Mouse (Mus musculus) frontal cortex, adult 2 months (tissue): ENCODE measurements around the gene Cdc6. TPM values are rescaled to one million over a fixed set of nuclear protein-coding genes. Genes with fewer than 3 reads are reported as not detected.
A peak's percentile ranks its signal among the peaks of the same experiment; 100 is the strongest.

Experiments used
- DNase-seq, 2 experiments: peaks; one replicate each; pipeline ENCODE4 v3.0.0; 2022; ENCODE audit warnings: low spot score in 1 of 2; ENCODE audit errors: extremely low spot score in 1 of 2
- polyA plus RNA-seq: library from polyadenylated mRNA; depleted of rRNA; stranded (reverse); fragments of >200 nt; gene quantifications from 2 replicates; pipeline ENCODE4 v1.2.3, GENCODE M21; 2012

The Cdc6 gene
- polyA plus RNA-seq, 1 experiment, result 0.62 TPM

GRCm38 (mm10) chr11:98955707-98956235, 48.2 kb downstream of the Cdc6 start:
- DNase-seq, result no peak

GRCm38 (mm10) chr11:98956340-98956739, 48.7 kb downstream of the Cdc6 start:
- DNase-seq, result no peak

- DNase-seq, result peak in 1 of 2 experiments; percentile 83
Measured at GRCm38 (mm10) chr11:98959437-98960312, 52.1 kb downstream of the Cdc6 start.

GRCm38 (mm10) chr11:98960313-98960906, 52.8 kb downstream of the Cdc6 start:
- no peak for DNase-seq

- DNase-seq, result no peak
Measured at GRCm38 (mm10) chr11:98961051-98961592, 53.5 kb downstream of the Cdc6 start.

GRCm38 (mm10) chr11:98961766-98962165, 54.2 kb downstream of the Cdc6 start:
- DNase-seq, result no peak

- no peak for DNase-seq
Measured at GRCm38 (mm10) chr11:98962421-98963095, 55.0 kb downstream of the Cdc6 start.

- DNase-seq, result peak in 1 of 2 experiments; percentile 57
Measured at GRCm38 (mm10) chr11:98963191-98964021, 55.8 kb downstream of the Cdc6 start.

- DNase-seq, result no peak
Measured at GRCm38 (mm10) chr11:98964201-98964615, 56.6 kb downstream of the Cdc6 start.

- DNase-seq, result no peak
Measured at GRCm38 (mm10) chr11:98964616-98965415, 57.2 kb downstream of the Cdc6 start.

- no peak for DNase-seq
Measured at GRCm38 (mm10) chr11:98965416-98966077, 57.9 kb downstream of the Cdc6 start.

- DNase-seq, result peak; percentile 67 to 70
Measured at GRCm38 (mm10) chr11:98966499-98967141, 59.0 kb downstream of the Cdc6 start.

- no peak for DNase-seq
Measured at GRCm38 (mm10) chr11:98968079-98968478, 60.5 kb downstream of the Cdc6 start.

GRCm38 (mm10) chr11:98968716-98969495, 61.3 kb downstream of the Cdc6 start:
- DNase-seq, result no peak

GRCm38 (mm10) chr11:98969496-98969927, 61.9 kb downstream of the Cdc6 start:
- DNase-seq, result peak; percentile 69 to 77

GRCm38 (mm10) chr11:98970191-98970925, 62.8 kb downstream of the Cdc6 start:
- no peak for DNase-seq
